Mouse (Mus musculus) limb, embryonic 14.5 days (tissue): Measurements from ENCODE around the gene Mtrf1l. TPM values are rescaled to one million over a fixed set of nuclear protein-coding genes. Genes with fewer than 3 reads are reported as not detected.

Source experiments
- ATAC-seq: fragments of 200-750 bp; cut with Nextera tagmentation; 2 replicates; pipeline ENCODE4 v1.8.0; 2017; ENCODE audit warnings: low read depth, moderate number of reproducible peaks, moderate TSS enrichment; ENCODE audit not compliant: low FRiP score
- DNase-seq: peaks from one replicate; pipeline ENCODE4 v3.0.0-alpha.2; 2015; ENCODE audit warnings: low spot score
- H3K27ac ChIP-seq: fragments of 300-500 bp; sonication (generic); replicated peaks from 2 replicates; pipeline ENCODE4 v1.5.1; 2014; ENCODE audit warnings: low read depth, mild to moderate bottlenecking, low read length, moderate library complexity, mixed read lengths
- H3K27me3 ChIP-seq: fragments of 300-500 bp; sonication (generic); 2 replicates; pipeline ENCODE4 v1.6.1; 2014; ENCODE audit warnings: low read length, mixed read lengths; ENCODE audit not compliant: control insufficient read depth, insufficient read depth
- H3K36me3 ChIP-seq: fragments of 300-500 bp; sonication (generic); 2 replicates; pipeline ENCODE4 v1.6.1; 2014; ENCODE audit warnings: mild to moderate bottlenecking, low read length, moderate library complexity, mixed read lengths; ENCODE audit not compliant: control insufficient read depth, insufficient read depth
- H3K4me1 ChIP-seq: fragments of 300-500 bp; sonication (generic); 2 replicates; pipeline ENCODE4 v1.6.1; 2014; ENCODE audit warnings: antibody characterized with exemption, low read length, mixed read lengths; ENCODE audit not compliant: control insufficient read depth, insufficient read depth
- H3K4me2 ChIP-seq: fragments of 300-500 bp; sonication (generic); replicated peaks from 2 replicates; pipeline ENCODE4 v1.6.1; 2014; ENCODE audit warnings: low read depth, mild to moderate bottlenecking, low read length, moderate library complexity; ENCODE audit not compliant: severe bottlenecking
- H3K4me3 ChIP-seq: fragments of 300-500 bp; sonication (generic); replicated peaks from 2 replicates; pipeline ENCODE4 v1.5.1; 2014; ENCODE audit warnings: low read length
- H3K9ac ChIP-seq: fragments of 300-500 bp; sonication (generic); 2 replicates; pipeline ENCODE4 v1.6.1; 2014; ENCODE audit warnings: mild to moderate bottlenecking, low read depth, low read length, moderate library complexity; ENCODE audit not compliant: severe bottlenecking
- H3K9me3 ChIP-seq: fragments of 300-500 bp; sonication (generic); 2 replicates; pipeline ENCODE4 v1.6.1; 2016; ENCODE audit warnings: low read length; ENCODE audit not compliant: control insufficient read depth
- POLR2A ChIP-seq: fragments of 200-500 bp; IDR thresholded peaks from 2 replicates; pipeline ENCODE4 v1.8.0; 2012; ENCODE audit warnings: inconsistent platforms, mild to moderate bottlenecking, moderate library complexity, borderline replicate concordance; ENCODE audit not compliant: insufficient read depth, insufficient read length; ENCODE audit errors: extremely low read depth
- WGBS: fragments of 180-500 bp; shearing (Covaris S2); extraction: QIAGEN DNeasy Blood & Tissue Kit; methylation state at CpG from one replicate; pipeline ENCODE4 v1.1.7; 2014; 5-methylcytosine and 5-hydroxymethylcytosine counted together
- polyA plus RNA-seq, 2 experiments: library from polyadenylated mRNA; depleted of rRNA in 1 of 2; stranded (reverse) in 1 of 2; unstranded in 1 of 2; fragments of >200 nt; fragmentation: Nextera tagmentation in 1 of 2; extraction: Ambion mirVana in 1 of 2; gene quantifications; 2 replicates each; pipeline versions ENCODE4 v1.2.1 to v1.2.3; 2012 to 2014

The Mtrf1l gene
- polyA plus RNA-seq, 2 experiments, result 10.0 to 17.7 TPM

DNA sequence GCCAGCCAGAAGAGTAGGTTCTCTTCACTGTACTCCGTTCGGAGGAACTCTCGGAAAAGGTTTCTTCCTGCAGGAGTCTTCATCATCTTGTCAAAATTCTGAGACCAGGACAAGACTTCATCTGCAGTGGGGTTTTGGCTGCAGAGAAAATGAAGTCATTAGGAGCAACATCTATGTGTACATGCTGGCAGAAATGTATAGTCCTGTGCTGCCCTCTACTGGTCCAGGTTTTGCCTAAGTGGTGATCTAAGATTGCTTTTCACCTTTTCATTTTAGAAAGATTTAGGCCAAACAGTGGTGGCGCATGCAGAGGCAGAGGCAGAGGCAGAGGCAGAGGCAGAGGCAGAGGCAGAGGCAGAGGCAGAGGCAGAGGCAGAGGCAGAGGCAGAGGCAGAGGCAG, 17.7 kb upstream of the Mtrf1l start:
- WGBS, result 88% methylated on average over 4 of the region's 4 CpGs
- DNase-seq, result peak; percentile 79
- Histone ChIP-seq H3K27me3 (no peaks in the 10 kb centered on the region), H3K4me3 (no peak overlapping the region), H3K9ac (no peak overlapping the region), H3K27ac (no peak overlapping the region), H3K36me3 (no peaks in the 10 kb centered on the region), H3K4me1 (no peaks in the 10 kb centered on the region), H3K4me2 (no peak overlapping the region), H3K9me3 (no peaks in the 10 kb centered on the region)
- TF ChIP-seq POLR2A, result no peak
- ATAC-seq, result no peak

DNA sequence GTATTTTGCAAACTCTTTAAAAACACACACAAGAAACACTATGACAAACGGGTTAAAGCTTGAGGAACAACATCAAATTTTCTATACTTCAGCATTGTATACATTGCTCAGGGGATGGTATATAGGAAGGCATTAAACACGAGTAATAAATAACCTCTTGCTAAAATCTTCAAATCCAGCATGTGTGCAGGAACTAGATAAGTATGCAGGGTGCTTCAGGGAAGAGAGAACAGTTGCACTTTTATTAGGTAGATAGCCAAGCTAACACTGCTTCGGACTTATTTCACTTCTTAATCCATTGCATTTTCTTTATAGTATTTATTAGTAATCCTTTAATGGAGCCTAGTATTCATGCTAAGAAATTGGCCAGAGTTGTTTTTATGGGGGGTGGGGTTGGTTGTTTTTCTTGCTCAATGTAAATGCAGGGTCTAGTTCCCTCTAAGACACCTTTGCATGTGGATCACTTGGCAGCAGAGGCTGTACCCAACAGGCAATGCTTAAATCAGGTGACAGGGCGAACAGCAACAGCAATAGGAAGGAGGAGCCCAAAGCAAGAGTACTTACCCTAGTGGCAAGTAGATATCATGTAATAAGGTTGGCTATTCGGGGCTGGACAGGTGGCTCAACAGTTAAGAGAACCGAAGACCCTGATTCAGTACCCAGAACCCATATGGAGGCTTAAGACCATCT, 2.8 kb upstream of the Mtrf1l start:
- ATAC-seq (no peak), DNase-seq (no peak)
- Histone ChIP-seq H3K36me3 (peaks cover 5% of the 10 kb centered on the region; the same call in 1 of the 2 replicates), H3K4me1 (peaks cover 8% of the 10 kb centered on the region), H3K9me3 (no peaks in the 10 kb centered on the region), H3K27me3 (no peaks in the 10 kb centered on the region), H3K27ac (no peak overlapping the region), H3K4me3 (no peak overlapping the region), H3K9ac (no peak overlapping the region), H3K4me2 (no peak overlapping the region)
- WGBS, result 74% methylated on average over 6 of the region's 6 CpGs
- TF ChIP-seq POLR2A, result no peak

DNA sequence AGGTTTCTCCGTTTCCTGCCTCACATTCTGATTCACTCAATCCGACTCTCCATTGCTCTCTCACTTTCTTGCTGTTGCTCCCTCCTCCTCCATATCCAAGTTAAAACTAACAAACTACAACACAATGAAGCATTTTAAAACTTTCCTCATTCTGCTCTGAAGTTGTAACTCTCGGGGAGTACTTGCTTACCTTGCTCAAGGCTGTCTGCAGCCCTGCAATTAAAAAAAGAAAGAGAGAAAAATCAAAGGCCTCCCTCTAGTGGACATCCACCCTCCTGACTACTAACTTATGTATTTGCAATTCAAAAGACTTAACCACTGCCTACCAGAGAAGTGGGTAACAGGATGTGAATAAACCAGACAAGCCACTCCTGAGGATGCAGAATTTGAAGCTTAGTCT, 1.1 kb upstream of the Mtrf1l start:
- Histone ChIP-seq H3K4me2 (peak overlapping the region; percentile 61), H3K9ac (no peak overlapping the region), H3K27ac (peak overlapping the region; percentile 52; the same call in 1 of the 2 replicates), H3K4me3 (peak overlapping the region; percentile 89), H3K9me3 (no peaks in the 10 kb centered on the region), H3K27me3 (no peaks in the 10 kb centered on the region), H3K36me3 (peaks cover 13% of the 10 kb centered on the region), H3K4me1 (peaks cover 8% of the 10 kb centered on the region)
- TF ChIP-seq POLR2A, result no peak
- ATAC-seq (no peak), DNase-seq (peak; percentile 81)
- under 1% methylated on average over 3 of the region's 3 CpGs for WGBS

DNA sequence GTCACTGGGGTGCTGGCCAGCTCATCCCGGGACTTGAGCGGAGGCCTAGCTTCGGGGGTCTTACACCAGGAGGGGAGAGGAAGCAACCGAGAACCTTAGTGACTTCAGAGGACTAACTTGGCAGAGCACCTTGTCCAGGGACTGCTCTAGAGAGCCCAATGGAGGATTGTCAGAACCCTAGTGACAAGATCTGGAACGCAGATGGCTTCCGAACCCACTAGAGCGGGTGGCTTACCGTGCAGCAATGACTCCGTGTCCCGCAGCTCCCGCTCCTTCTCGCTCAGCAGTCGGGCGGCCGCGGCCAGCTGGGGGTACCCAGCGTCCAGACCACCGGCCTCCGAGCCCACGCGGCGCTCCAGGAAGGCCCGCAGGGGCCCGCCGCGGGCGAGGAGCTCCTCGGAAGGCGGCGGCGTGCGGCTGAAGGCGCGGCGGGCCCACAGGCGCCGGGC, 395 bp downstream of the Mtrf1l start:
- Histone ChIP-seq H3K9ac (peak overlapping the region; percentile 79), H3K9me3 (no peaks in the 10 kb centered on the region), H3K27me3 (no peaks in the 10 kb centered on the region), H3K27ac (peak overlapping the region; percentile 85), H3K4me2 (peak overlapping the region; percentile 61), H3K4me3 (peak overlapping the region; percentile 89), H3K36me3 (peaks cover 28% of the 10 kb centered on the region), H3K4me1 (peaks cover 8% of the 10 kb centered on the region)
- WGBS, result 0% methylated on average over 33 of the region's 37 CpGs
- ATAC-seq (no peak; the same call in 1 of the 2 replicates), DNase-seq (peak; percentile 22)
- no peak for TF ChIP-seq POLR2A

DNA sequence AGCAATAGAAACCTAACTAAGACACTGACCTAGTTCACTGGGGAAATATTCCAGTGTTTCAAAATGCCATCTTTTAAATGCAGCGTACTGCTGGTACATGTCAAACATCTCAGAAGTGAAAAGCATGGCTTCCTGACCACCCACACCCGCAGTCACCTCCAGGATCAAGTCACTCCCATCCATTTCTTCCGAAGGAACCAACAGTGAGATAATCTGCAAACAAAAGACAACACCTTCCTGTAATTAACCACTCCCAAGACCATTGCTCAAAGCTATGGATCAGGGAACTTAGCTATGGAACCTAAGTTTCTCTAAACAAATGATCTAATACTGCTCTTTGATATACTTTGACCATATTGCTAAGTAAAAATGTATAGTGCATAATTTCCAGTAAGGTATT, 4.9 kb downstream of the Mtrf1l start:
- H3K27ac ChIP-seq, result no peak overlapping the region
- H3K4me3 ChIP-seq, result no peak overlapping the region
- WGBS, result 89% methylated on average over 3 of the region's 3 CpGs
- no peak overlapping the region for H3K9ac ChIP-seq
- H3K4me1 ChIP-seq, result peaks cover 8% of the 10 kb centered on the region
- DNase-seq (no peak), ATAC-seq (no peak)
- no peak for TF ChIP-seq POLR2A
- H3K36me3 ChIP-seq, result peaks cover 63% of the 10 kb centered on the region
- H3K4me2 ChIP-seq, result no peak overlapping the region
- H3K9me3 ChIP-seq, result no peaks in the 10 kb centered on the region
- no peaks in the 10 kb centered on the region for H3K27me3 ChIP-seq
